Mouse (Mus musculus) spleen, postnatal 10 days (tissue): ENCODE data around the gene Lrig3.

Experiments
- DNase-seq, 2 experiments: peaks; one replicate each; pipeline ENCODE4 v3.0.0; 2021 to 2022; ENCODE audit warnings: low spot score in 2 of 2

Gene Lrig3

GRCm38 (mm10) chr10:126000861-126001390, 35.0 kb downstream of the Lrig3 start:
- DNase-seq = no peak

- no peak for DNase-seq
These were observed 36.2 kb downstream of the Lrig3 start for GRCm38 (mm10) chr10:126002081-126002755.

DNA sequence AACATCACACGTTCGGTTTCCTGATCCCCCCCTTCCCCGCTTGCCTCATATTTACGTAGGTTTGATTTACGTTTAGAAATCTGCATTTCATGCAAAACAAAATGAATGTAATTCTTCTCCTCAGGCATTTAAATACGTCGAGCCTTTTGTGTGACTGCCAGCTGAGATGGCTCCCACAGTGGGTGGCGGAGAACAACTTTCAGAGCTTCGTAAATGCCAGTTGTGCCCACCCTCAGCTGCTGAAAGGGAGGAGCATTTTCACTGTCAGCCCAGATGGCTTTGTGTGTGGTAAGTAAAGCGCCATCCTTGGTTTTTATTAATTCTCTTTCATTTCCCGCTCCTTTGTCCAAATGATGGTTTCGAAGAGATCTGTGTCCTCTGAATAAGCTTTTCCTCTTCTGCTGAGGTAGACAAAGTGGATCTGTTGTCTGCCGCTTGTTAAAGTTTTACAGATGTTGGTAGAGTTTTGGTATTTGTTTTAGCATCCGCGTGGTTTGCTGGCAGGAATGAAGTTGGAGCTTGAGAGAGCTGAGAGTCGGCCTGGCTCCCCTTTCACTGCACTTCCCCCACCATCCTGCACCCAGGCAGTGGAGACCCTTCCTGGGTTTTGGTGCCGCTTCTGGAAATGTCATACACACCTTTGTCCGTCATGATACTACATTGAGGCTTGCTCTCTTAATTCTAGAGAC, 37.0 kb downstream of the Lrig3 start:
- DNase-seq = no peak

GRCm38 (mm10) chr10:126003857-126004256, 37.9 kb downstream of the Lrig3 start:
- DNase-seq = no peak

GRCm38 (mm10) chr10:126013667-126014066, 47.7 kb downstream of the Lrig3 start:
- no peak for DNase-seq

DNA sequence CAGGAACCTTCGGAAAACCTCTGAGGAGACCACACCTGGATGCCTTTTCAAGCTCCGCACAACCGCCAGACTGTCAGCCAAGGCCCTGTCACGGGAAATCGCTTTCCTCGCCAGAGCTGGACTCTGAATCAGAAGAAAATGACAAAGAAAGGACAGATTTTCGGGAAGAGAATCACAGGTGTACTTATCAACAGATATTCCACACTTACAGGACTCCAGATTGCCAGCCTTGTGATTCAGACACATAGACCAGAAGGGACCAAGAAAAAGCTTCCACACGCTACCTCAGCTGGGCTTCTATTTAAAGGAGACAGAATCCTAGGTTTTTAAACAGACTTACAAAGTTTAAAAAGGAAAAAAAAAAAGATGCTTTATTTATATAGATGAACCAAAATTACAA, 48.7 kb downstream of the Lrig3 start:
- no peak for DNase-seq

DNA sequence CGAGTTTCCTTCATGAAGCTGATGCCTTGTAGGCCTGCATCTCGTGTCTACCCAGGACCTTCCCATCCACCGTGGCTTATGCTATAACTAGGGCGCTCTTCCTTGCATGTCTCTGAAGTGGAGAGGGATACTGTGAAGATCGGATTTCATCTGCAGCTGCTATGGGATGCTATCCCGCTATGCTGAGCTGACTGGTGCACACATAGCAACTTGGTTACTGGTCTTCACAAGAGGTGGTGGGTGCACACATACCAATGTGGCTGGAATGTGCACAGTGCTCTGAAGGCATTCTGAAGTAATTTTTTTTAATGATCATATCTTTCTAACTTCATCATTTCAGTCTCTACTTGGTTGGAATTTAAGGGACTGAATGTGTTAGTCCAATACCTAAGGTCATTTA, 49.7 kb downstream of the Lrig3 start:
- DNase-seq = no peak

GRCm38 (mm10) chr10:126019350-126019991, 53.5 kb downstream of the Lrig3 start:
- no peak for DNase-seq

- DNase-seq = no peak
These were observed 62.8 kb downstream of the Lrig3 start for GRCm38 (mm10) chr10:126028574-126029440.

DNA sequence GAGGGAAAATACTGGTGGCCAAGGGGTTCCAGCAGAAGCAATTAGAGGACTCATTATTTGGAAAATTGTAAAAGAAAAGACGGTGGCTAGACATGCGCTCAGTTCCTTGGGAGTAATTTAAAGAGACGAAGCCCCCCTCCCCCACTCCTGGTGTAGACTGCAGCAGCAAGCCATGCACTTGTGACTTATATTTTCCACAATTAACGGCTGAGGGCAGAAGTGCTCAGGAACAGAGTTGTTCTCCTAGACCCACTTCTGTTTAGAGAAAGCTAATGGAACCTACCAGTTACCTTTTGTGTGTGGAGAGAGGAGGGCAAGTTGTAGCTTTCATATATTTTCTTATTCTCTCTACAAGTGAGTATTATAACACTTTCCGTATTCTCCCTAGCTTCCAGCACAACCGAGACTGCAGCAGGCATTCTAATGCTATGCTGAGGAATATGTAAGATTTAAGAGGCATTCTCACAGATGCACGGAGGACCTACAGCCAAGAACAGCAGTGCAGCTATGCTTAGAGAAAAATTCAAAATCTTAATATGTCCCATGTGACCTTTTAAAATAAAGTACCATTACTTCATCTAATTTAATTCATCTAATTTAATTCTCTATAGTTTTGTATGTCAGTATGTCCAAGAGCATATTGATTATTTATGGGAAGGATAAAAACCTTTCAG, 63.6 kb downstream of the Lrig3 start:
- no peak for DNase-seq

- no peak for DNase-seq
These were observed 90.9 kb downstream of the Lrig3 start for GRCm38 (mm10) chr10:126056881-126057280.

- DNase-seq = no peak
These were observed 96.8 kb downstream of the Lrig3 start for GRCm38 (mm10) chr10:126062812-126063211.
